Mouse (Mus musculus) forebrain, embryonic 10.5 days (tissue): ENCODE measurements around the gene Olfm2. TPM values are rescaled to one million over a fixed set of nuclear protein-coding genes. Genes with fewer than 3 reads are reported as not detected.

Source experiments
- DNase-seq: peaks from one replicate; pipeline ENCODE4 v3.0.0-alpha.2; 2017; ENCODE audit warnings: low spot score; ENCODE audit errors: extremely low spot score
- H3K27ac ChIP-seq: fragments of 300-500 bp; sonication (generic); 2 replicates; pipeline ENCODE4 v1.5.1; 2016; ENCODE audit warnings: mild to moderate bottlenecking
- H3K27me3 ChIP-seq: fragments of 300-500 bp; sonication (generic); 2 replicates; pipeline ENCODE4 v1.6.1; 2016; ENCODE audit warnings: mild to moderate bottlenecking; ENCODE audit not compliant: poor library complexity, severe bottlenecking
- H3K36me3 ChIP-seq: fragments of 300-500 bp; sonication (generic); replicated peaks from 2 replicates; pipeline ENCODE4 v1.6.1; 2016; ENCODE audit warnings: mild to moderate bottlenecking, moderate library complexity
- H3K4me1 ChIP-seq: fragments of 300-500 bp; sonication (generic); 2 replicates; pipeline ENCODE4 v1.6.1; 2016
- H3K4me3 ChIP-seq: fragments of 300-500 bp; sonication (generic); 2 replicates; pipeline ENCODE4 v1.5.1; 2016; ENCODE audit warnings: mild to moderate bottlenecking, moderate library complexity
- H3K9me3 ChIP-seq: fragments of 300-500 bp; sonication (generic); 2 replicates; pipeline ENCODE4 v1.6.1; 2016; ENCODE audit warnings: mild to moderate bottlenecking, moderate library complexity
- WGBS: fragments of 180-500 bp; shearing (Covaris S2); methylation state at CpG from one replicate; pipeline ENCODE4 v1.1.7; 2016; 5-methylcytosine and 5-hydroxymethylcytosine counted together
- polyA plus RNA-seq: library from polyadenylated mRNA; unstranded; fragments of >200 nt; fragmentation: Nextera tagmentation; extraction: Ambion mirVana; gene quantifications from 2 replicates; pipeline ENCODE4 v1.2.1, GENCODE M21; 2016

Olfm2 gene
- polyA plus RNA-seq, 1 experiment from 2014 or later = 10.4 TPM

DNA sequence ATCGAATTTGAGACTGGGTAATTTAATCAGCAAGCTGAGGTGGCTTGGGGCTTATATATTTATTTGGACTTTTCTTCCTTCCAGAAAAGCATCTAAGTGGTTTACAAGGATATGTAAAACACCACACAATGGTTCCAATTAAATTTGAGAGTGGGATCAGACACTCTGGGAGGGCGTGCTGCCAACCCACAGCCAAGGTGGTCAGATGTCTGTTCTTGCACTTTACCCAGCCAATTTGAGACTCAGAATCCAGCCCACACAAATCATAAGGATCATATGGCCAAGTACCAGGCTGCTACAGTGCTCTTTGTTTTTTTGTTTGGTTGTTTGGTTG is 63.8 kb downstream of the Olfm2 start:
- no peaks in the 10 kb centered on the region for H3K36me3 ChIP-seq
- no peak for DNase-seq
- peaks cover 38% of the 10 kb centered on the region for H3K4me1 ChIP-seq
- H3K27me3 ChIP-seq = peaks cover 48% of the 10 kb centered on the region
- H3K4me3 ChIP-seq = no peak overlapping the region
- WGBS = 32% methylated on average over 2 of the region's 2 CpGs
- H3K27ac ChIP-seq = peak overlapping the region; percentile 22; the same call in 1 of the 2 replicates
- H3K9me3 ChIP-seq = peaks cover 4% of the 10 kb centered on the region; the same call in 1 of the 2 replicates

DNA sequence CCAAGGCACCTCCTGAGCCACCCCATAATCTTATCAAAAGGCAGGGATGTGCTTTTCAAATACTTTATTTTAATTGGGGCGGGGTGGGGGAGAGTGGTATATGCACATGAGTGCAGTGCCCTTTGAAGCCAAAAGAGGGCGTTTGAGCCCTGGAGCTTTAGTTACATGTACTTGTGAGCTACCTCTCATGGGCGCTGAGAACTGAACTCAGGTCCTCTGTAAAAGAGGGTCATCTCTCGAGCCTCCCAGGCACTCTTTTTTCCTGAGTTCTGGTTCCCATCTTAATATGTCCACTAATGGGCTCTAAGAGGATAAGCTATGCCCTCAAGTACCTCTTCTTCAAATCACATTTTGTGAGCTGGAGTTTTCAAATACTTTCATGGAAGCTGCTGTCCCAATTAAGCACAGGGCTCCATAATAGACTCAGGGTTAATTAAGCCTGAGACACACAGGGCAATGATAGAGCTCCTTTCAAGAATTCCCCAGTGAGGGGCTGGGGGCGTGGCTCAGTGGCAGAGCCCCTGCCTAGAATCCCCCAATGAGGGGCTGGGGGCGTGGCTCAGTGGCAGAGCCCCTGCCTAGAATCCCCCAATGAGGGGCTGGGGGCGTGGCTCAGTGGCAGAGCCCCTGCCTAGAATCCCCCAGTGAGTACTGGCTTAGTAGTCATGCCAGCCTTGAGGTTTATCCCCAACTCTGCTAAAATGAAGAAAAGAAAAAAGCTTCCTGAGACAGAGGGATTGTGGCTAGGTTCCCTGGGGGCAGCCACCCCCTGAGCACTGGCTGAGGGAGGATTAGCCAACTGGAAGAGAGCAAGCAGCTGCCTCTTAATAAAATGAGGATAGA is 64.4 kb downstream of the Olfm2 start:
- H3K9me3 ChIP-seq = peaks cover 4% of the 10 kb centered on the region; the same call in 1 of the 2 replicates
- no peaks in the 10 kb centered on the region for H3K36me3 ChIP-seq
- peaks cover 42% of the 10 kb centered on the region for H3K27me3 ChIP-seq
- H3K4me1 ChIP-seq = peaks cover 38% of the 10 kb centered on the region
- no peak for DNase-seq
- no peak overlapping the region for H3K4me3 ChIP-seq
- H3K27ac ChIP-seq = peak overlapping the region; percentile 40; the same call in 1 of the 2 replicates
- 36% methylated on average over 7 of the region's 7 CpGs for WGBS

DNA sequence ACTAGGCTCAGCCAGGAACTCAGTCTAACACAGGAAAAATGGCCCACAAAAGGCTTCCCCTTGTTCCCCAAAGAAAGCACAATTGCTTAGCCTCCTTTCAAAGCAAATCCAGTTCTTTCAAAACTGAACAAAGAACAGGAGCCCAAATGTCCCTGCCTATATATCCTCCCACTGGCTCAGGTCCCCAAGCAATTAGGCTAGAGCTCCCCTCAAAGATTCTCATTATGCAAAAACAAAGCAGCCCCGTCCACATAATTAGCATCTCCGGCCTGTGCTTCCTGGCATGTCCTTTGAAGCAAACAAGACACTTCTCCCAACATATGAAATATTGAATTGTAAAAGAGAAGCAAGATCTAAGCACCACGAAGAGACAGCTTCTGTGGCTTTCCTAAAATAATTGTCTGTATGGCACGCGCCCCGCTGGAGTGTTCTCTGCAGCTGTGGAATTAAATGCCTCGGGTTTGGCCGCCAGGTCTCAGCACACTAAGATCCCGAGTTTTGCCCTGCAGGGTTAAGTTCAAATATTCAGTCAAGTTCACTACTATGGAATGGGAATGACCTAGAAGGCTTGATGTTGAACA is 65.7 kb downstream of the Olfm2 start:
- H3K27ac ChIP-seq = peak overlapping the region; percentile 78
- peaks cover 35% of the 10 kb centered on the region for H3K4me1 ChIP-seq
- H3K27me3 ChIP-seq = peaks cover 29% of the 10 kb centered on the region
- DNase-seq = no peak
- H3K4me3 ChIP-seq = no peak overlapping the region
- 67% methylated on average over 9 of the region's 9 CpGs for WGBS
- peaks cover 4% of the 10 kb centered on the region; the same call in 1 of the 2 replicates for H3K9me3 ChIP-seq
- no peaks in the 10 kb centered on the region for H3K36me3 ChIP-seq

DNA sequence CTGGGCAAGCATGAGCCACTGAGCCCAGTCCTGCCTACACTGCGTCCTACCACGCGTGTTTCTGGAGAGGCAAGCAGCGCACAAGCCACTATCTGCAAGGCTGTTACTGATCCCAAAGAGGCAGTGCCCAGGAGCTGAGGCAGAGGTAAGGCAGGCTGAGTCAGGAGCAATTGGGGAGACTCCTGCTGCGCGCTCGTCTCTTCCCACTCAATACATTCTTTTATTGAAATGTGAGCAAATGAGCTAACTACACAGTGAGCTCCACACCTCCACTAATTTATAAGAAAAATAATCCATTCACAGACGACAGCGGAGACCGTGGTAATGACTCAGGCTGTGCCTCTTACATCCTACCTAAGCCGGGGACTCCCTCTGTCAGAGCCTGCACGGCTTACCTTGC is 68.3 kb downstream of the Olfm2 start:
- no peak overlapping the region for H3K27ac ChIP-seq
- no peak overlapping the region for H3K4me3 ChIP-seq
- 0 out of 2 replicates have a peak, but pooled peaks cover 5% of the 10 kb centered on the region for H3K27me3 ChIP-seq
- peaks cover 4% of the 10 kb centered on the region; the same call in 1 of the 2 replicates for H3K9me3 ChIP-seq
- WGBS = 95% methylated on average over 12 of the region's 12 CpGs
- H3K4me1 ChIP-seq = peaks cover 35% of the 10 kb centered on the region
- DNase-seq = no peak
- H3K36me3 ChIP-seq = no peaks in the 10 kb centered on the region

DNA sequence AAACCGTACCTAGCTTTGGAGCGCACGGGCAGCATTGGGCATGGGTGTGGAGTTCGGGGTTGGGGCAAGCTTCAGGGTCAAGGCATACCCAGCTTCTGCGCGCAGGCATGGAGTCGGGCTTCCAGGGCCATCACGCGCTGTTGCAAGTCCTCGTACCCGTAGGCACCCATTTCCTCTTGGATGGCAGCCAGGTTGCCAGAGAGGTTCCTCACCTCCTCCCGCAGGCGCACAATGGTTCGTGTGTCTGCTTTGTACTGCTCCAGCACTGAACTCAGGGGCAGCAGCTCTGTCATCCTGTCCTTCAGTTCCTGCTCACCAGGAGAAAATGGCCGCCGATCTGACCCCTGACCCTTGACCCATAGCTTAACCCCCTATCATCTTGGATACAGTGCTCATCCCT is 74.1 kb downstream of the Olfm2 start:
- Histone ChIP-seq H3K27ac (no peak overlapping the region), H3K4me1 (0 out of 2 replicates have a peak, but pooled peaks cover 5% of the 10 kb centered on the region), H3K27me3 (no peaks in the 10 kb centered on the region), H3K4me3 (no peak overlapping the region), H3K36me3 (0 out of 2 replicates have a peak, but pooled peaks cover 6% of the 10 kb centered on the region), H3K9me3 (no peaks in the 10 kb centered on the region)
- WGBS = 90% methylated on average over 16 of the region's 16 CpGs
- no peak for DNase-seq

DNA sequence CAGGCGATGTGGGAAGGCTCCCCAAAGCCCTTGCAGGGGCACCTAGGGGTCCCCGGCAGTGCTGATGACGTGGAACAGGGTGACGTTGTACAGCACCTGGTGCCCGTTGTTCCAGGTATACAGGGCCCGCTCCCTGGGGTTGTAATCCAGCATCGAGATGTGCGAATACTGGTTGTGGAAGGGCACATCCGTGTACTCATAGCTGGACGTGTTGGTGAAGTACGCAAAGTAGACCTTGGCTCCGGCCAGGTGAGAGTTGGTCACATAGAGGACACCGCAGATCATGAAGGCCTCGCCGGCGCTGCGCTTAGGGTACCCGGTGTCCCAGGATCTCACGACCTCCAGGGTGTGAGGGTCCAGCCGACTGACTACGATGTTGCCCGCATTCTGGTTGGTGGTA is 78.1 kb downstream of the Olfm2 start:
- 92% methylated on average over 22 of the region's 22 CpGs for WGBS
- peaks cover 37% of the 10 kb centered on the region for H3K4me1 ChIP-seq
- DNase-seq = no peak

DNA sequence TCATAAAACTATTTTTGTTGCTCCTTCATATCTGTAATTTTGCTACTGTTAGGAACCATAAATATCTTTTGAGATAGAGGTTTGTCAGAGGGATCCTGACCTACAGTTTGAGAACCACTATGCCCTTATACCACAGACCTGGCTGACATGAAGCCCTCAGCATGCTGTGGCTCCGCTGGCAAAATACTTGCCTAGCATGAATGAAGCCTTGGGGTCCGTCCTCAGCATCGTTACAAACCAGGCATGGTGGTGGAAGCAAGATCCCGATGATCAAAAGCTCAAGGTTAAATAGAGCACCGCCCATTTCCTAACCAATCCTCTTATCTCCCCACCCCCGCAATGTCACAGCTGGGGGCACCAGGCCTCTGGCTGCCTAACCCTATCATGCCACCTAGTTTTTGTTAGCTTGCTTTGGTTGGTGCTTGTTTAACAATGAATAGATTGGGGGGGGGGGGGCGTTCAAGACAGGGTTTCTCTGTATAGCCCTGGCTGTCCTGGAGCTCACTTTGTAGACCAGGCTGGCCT is 79.6 kb downstream of the Olfm2 start:
- no peaks in the 10 kb centered on the region for H3K9me3 ChIP-seq

More for the DNA sequence above, 78.1 kb downstream of the Olfm2 start:
- no peaks in the 10 kb centered on the region for H3K9me3 ChIP-seq
- H3K27ac ChIP-seq = no peak overlapping the region
- H3K36me3 ChIP-seq = peaks cover 31% of the 10 kb centered on the region
- H3K4me3 ChIP-seq = no peak overlapping the region
- H3K27me3 ChIP-seq = no peaks in the 10 kb centered on the region

DNA sequence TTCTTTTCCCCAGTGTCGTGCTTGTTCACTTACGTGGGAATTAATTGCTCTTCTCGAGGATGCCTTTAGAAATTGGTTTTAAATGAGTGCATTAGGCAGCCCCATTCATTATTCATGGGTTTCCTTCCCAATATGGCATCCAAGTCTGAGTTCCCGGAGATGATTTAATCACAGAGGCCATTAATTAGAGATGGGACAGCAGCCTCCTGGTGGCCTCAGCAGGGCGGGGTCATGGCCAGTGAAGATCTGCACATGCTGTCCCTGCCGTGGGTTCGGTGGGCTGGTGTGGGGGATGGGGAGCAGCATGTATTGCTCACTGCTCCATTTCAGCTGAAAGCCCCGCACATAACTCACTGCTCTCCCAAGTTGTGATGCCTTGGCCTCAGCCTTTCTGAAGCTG is 80.2 kb downstream of the Olfm2 start:
- Histone ChIP-seq H3K27me3 (no peaks in the 10 kb centered on the region), H3K9me3 (no peaks in the 10 kb centered on the region), H3K4me3 (no peak overlapping the region), H3K36me3 (peaks cover 53% of the 10 kb centered on the region), H3K27ac (peak overlapping the region; percentile 3; the same call in 1 of the 2 replicates), H3K4me1 (peaks cover 39% of the 10 kb centered on the region)
- DNase-seq = no peak
- 31% methylated on average over 8 of the region's 8 CpGs for WGBS

More for the DNA sequence above, 79.6 kb downstream of the Olfm2 start:
- 0 out of 2 replicates have a peak overlapping the region, but pooled peaks have one; percentile 3 for H3K27ac ChIP-seq
- H3K4me1 ChIP-seq = peaks cover 39% of the 10 kb centered on the region
- no peak overlapping the region for H3K4me3 ChIP-seq
- peaks cover 46% of the 10 kb centered on the region for H3K36me3 ChIP-seq
- 20% methylated on average over 7 of the region's 7 CpGs for WGBS
- no peaks in the 10 kb centered on the region for H3K27me3 ChIP-seq
- no peak for DNase-seq

DNA sequence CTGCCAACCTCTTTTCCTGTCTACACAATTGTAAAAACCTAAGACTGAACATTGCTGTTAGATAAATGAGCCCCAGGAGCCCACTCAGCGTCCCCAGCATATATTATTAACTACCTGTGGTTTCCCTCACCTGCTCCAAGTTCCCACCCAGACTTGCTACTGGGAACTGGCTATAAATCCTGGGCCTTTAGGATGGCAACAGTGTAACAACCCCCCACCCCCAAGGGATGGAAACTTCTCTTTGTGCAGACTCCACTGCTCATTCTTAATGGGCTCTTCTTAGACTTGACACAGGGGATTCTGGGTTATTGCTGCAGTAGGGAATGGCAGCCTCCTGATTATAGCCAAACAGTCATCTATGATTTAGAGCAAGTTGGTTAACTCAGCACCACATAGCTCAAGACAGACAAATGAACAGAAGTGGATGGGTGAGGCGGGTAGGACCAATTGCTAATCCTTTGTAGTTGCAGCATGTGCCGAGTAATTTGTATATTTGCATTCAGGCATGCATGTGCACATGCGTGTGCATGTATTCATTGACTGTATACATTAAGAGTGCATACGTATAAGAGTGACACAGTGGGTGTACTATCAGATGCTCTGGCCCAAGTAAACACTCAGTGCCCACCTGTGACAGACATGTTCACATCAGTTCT is 81.0 kb downstream of the Olfm2 start:
- H3K27ac ChIP-seq = no peak overlapping the region

DNA sequence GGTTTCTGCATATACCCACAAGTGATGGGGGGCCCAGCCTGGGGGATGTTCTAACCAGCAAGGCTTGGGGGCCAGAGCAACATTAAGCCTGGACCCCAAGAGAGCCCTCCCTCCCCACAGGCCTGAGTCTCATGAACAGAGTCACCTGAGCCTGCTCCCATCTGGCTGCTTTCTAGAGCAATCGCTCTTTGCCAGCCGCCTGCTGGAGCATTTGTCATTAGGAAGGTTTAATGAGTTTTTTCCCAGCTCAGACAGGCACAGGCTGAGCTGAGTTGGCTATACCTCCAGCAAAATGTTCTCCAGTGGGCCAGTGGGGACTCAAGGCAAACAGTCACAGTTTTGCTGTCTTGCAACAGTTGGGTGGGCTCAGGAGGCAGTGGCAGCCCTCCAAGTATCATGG is 81.8 kb downstream of the Olfm2 start:
- H3K36me3 ChIP-seq = peaks cover 68% of the 10 kb centered on the region
- H3K27ac ChIP-seq = no peak overlapping the region
- peaks cover 39% of the 10 kb centered on the region for H3K4me1 ChIP-seq
- no peaks in the 10 kb centered on the region for H3K9me3 ChIP-seq
- no peak overlapping the region for H3K4me3 ChIP-seq
- 79% methylated on average over 2 of the region's 2 CpGs for whole genome bisulfite sequencing
- no peak for DNase-seq
- H3K27me3 ChIP-seq = no peaks in the 10 kb centered on the region

More for the DNA sequence above, 81.0 kb downstream of the Olfm2 start:
- WGBS = 90% methylated on average over 5 of the region's 5 CpGs
- peaks cover 39% of the 10 kb centered on the region for H3K4me1 ChIP-seq
- H3K4me3 ChIP-seq = no peak overlapping the region
- no peak for DNase-seq
- no peaks in the 10 kb centered on the region for H3K9me3 ChIP-seq
- no peaks in the 10 kb centered on the region for H3K27me3 ChIP-seq
- H3K36me3 ChIP-seq = peaks cover 61% of the 10 kb centered on the region

DNA sequence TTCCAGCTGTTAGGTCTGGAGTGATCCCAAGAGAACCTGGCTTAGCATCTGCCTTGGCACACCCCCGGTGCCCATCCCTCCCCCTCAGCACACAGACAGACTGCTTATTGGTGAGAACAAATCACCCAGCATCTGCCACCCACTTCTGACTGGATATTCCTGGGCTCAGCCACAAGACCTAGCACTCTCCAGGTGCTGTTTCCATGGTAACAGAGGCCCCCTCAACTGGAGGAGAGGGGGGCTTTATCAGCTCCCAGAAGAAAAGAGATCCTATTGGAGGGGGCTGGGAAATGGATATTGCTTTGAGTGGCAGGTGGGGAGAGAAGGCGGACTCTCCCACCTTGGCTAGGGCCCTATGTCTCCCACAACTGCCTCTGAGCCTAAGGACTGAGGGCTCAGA is 82.2 kb downstream of the Olfm2 start:
- no peak for DNase-seq
- 87% methylated on average over 2 of the region's 2 CpGs for WGBS

DNA sequence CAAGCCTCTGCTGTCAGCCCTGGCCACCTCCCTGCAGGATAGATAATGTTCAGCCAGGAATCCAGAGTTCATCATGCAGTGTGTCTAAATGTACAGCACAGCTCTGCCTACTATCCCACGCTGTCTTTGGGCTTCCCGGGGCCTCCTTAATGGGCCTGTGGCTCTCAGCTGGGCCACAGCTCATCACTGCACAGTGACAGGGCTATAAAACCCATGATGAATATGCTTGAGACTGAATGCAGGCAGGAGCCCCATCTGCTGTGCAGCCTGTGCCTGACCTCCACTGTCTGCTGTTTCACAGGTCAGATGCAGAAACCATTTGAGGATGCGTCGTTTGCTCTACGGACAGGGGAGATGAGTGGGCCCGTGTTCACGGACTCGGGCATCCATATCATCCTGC is 83.3 kb downstream of the Olfm2 start:
- WGBS = 98% methylated on average over 8 of the region's 8 CpGs
- DNase-seq = no peak
- Histone ChIP-seq H3K27me3 (no peaks in the 10 kb centered on the region), H3K27ac (no peak overlapping the region), H3K4me1 (peaks cover 39% of the 10 kb centered on the region), H3K36me3 (peaks cover 78% of the 10 kb centered on the region), H3K4me3 (no peak overlapping the region), H3K9me3 (no peaks in the 10 kb centered on the region)

More for the DNA sequence above, 82.2 kb downstream of the Olfm2 start:
- H3K4me1 ChIP-seq = peaks cover 39% of the 10 kb centered on the region
- no peaks in the 10 kb centered on the region for H3K9me3 ChIP-seq
- H3K36me3 ChIP-seq = peaks cover 72% of the 10 kb centered on the region
- no peak overlapping the region for H3K27ac ChIP-seq
- no peaks in the 10 kb centered on the region for H3K27me3 ChIP-seq
- no peak overlapping the region for H3K4me3 ChIP-seq
